ENCODE assay signal across 22 mouse cellular contexts in the genomic region with DNA sequence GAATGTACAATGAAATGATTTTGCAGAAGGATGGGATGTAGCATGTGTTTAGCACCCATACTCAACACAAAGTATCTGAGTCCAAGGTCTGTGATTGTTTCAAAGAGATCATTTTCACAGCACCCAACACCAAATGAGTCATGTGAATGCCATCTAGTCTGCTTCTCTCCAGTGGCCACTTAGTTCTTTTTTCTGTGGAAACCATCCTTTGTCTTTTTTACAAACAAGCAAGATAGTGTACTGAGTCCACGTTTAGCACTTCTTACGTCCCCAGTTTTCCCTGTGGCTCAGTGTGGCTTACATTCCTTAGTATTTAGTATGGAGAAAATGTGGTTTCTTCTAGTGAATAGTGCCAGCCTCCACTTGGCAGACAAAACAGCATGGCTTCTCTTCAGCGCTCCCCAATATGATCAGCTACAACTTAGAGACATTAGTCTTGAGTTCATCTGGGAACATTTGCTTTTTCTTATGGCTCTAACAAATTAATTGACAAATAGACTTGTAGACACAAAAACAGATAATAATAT.
DNase-seq lines count a peak whose midpoint lies in the region; ATAC-seq and TF ChIP-seq lines count a peak whose summit lies in the region.
"Had no signal": no experiment of that assay in that cellular context is flagged by ENCODE, and none has a peak within 500 bp of the region (broad histone marks: within the 10 kb centered on the region; RNA-seq: fewer than 3 reads in every experiment).

No protein-coding gene starts in this region.

- DNase-seq in 3T3-L1 (ENCODE audit: low read depth, low spot score) (peak; percentile 63), Patski (ENCODE audit: low read depth, low spot score) (no peak)
- DNase-seq in testis, postnatal 10 days (ENCODE audit: low spot score): no peak
- DNase-seq in hindbrain, embryonic 14.5 days (ENCODE audit: low spot score): no peak
- DNase-seq in heart, adult 18-20 months: no peak
- DNase-seq: adrenal gland, adult 2 months; adrenal gland, postnatal 10 days; adrenal gland, postnatal 25 days; cerebellum, adult 11 months; cerebellum, adult 18-20 months; cerebellum, adult 8-10 months; cerebellum, adult 9-11 months; cerebellum, postnatal 14 days; cerebellum, postnatal 36 days; embryo, embryonic 11 days had no signal

- in situ Hi-C loops in Patski (cut with MboI; ENCODE audit: low pct_unique_long_range_greater_than_20kb): loop anchor here (25.0 kb wide), 1 partner anchor 454 kb away; a partner anchor contains a TSS

- no peak overlapping the region for H3ac ChIP-seq in myocyte (ENCODE audit: control insufficient read depth, insufficient read length)

- TF ChIP-seq CTCF in Patski (IDR thresholded peaks at IDR 0.05): no peak

- 0 out of 2 replicates have a peak, but pooled peaks cover 3% of the 10 kb centered on the region for H3K4me1 ChIP-seq in hindbrain, embryonic 14.5 days (replicated peaks; ENCODE audit: control insufficient read depth, insufficient read depth, low read length)
- H3K4me1 ChIP-seq: embryonic facial prominence, embryonic 13.5 days; embryonic facial prominence, embryonic 15.5 days; forebrain, embryonic 12.5 days had no signal

- H3K9me3 ChIP-seq in hindbrain, embryonic 14.5 days (ENCODE audit: control insufficient read depth, low read length): no peaks in the 10 kb centered on the region
- H3K9me3 ChIP-seq: embryonic facial prominence, embryonic 13.5 days; embryonic facial prominence, embryonic 15.5 days; forebrain, embryonic 12.5 days had no signal

- no peaks in the 10 kb centered on the region for H3K36me3 ChIP-seq in myocyte (ENCODE audit: control insufficient read depth, insufficient read depth)
- H3K36me3 ChIP-seq in hindbrain, embryonic 14.5 days (replicated peaks; ENCODE audit: control insufficient read depth, insufficient read depth): no peaks in the 10 kb centered on the region
- H3K36me3 ChIP-seq: embryonic facial prominence, embryonic 13.5 days; embryonic facial prominence, embryonic 15.5 days; forebrain, embryonic 12.5 days had no signal

- peak; percentile 67 for ATAC-seq in Patski
- no peak for ATAC-seq in hindbrain, embryonic 14.5 days (ENCODE audit: low FRiP score)
- ATAC-seq: forebrain, embryonic 14.5 days; forebrain, embryonic 16.5 days had no signal

- POLR2A ChIA-PET in Patski (lab: Charles Lee): no interaction called here

- H3K79me2 ChIP-seq in myocyte (ENCODE audit: control insufficient read depth, insufficient read depth): no peaks in the 10 kb centered on the region

- H3K27me3 ChIP-seq in Patski (no peaks in the 10 kb centered on the region), myocyte (ENCODE audit: control insufficient read depth, insufficient read depth, insufficient read length) (no peaks in the 10 kb centered on the region)
- H3K27me3 ChIP-seq in hindbrain, embryonic 14.5 days (ENCODE audit: control insufficient read depth, insufficient read depth, low read length): no peaks in the 10 kb centered on the region
- H3K27me3 ChIP-seq: embryonic facial prominence, embryonic 13.5 days; embryonic facial prominence, embryonic 15.5 days; forebrain, embryonic 12.5 days had no signal

- H3K9ac ChIP-seq in hindbrain, embryonic 14.5 days: no peak overlapping the region
- H3K9ac ChIP-seq: embryonic facial prominence, embryonic 13.5 days; embryonic facial prominence, embryonic 15.5 days; forebrain, embryonic 12.5 days had no signal

- CTCF ChIA-PET in Patski (lab: Charles Lee): interaction anchor here (1.0 to 1.9 kb wide), 2 partner anchors 11 to 17 kb away, joined by 4 read pairs; no protein-coding TSS in a partner anchor

- no peak overlapping the region for H3K4me3 ChIP-seq in myocyte
- H3K4me3 ChIP-seq in hindbrain, embryonic 14.5 days (replicated peaks; ENCODE audit: low read length): no peak overlapping the region
- H3K4me3 ChIP-seq: embryonic facial prominence, embryonic 13.5 days; embryonic facial prominence, embryonic 15.5 days; erythroblast, embryonic 14.5 days; forebrain, embryonic 12.5 days had no signal

- no peak overlapping the region for H3K27ac ChIP-seq in hindbrain, embryonic 14.5 days
- H3K27ac ChIP-seq: embryonic facial prominence, embryonic 13.5 days; embryonic facial prominence, embryonic 15.5 days; forebrain, embryonic 12.5 days had no signal

- H3K4me2 ChIP-seq in myocyte (ENCODE audit: low read depth): peak overlapping the region; percentile 39
- H3K4me2 ChIP-seq in hindbrain, embryonic 14.5 days (replicated peaks): no peak overlapping the region
- H3K4me2 ChIP-seq: embryonic facial prominence, embryonic 13.5 days; embryonic facial prominence, embryonic 15.5 days; forebrain, embryonic 12.5 days had no signal

- TF ChIP-seq POLR2A in myocyte (IDR thresholded peaks at IDR 0.05; ENCODE audit: insufficient read length, low read depth): no peak

- 87% methylated on average over 3 of the region's 3 CpGs for WGBS in hindbrain, embryonic 14.5 days

TF ChIP-seq in myocyte, 11 proteins besides CTCF, POLR2A, EP300 and RAD21:
- TF ChIP-seq MYOD1 (IDR thresholded peaks at IDR 0.05; ENCODE audit: control insufficient read depth in 1 of 3, insufficient read length in 2 of 3, low read depth in 2 of 3) (no peak), MYOG (IDR thresholded peaks at IDR 0.05; ENCODE audit: control insufficient read depth in 1 of 3, insufficient read depth in 1 of 3, insufficient read length in 2 of 3, low read depth in 2 of 3) (no peak), MAX (IDR thresholded peaks at IDR 0.05; ENCODE audit: low read depth) (no peak), SRF (IDR thresholded peaks at IDR 0.05; ENCODE audit: control insufficient read depth, insufficient read length, low read depth) (no peak), TCF12 (IDR thresholded peaks at IDR 0.05; ENCODE audit: insufficient read depth, poor library complexity, severe bottlenecking) (no peak), TCF3 (IDR thresholded peaks at IDR 0.05; ENCODE audit: insufficient read length, low read depth) (no peak), REST (IDR thresholded peaks at IDR 0.05; ENCODE audit: insufficient read depth, insufficient read length) (no peak), USF1 (IDR thresholded peaks at IDR 0.05; ENCODE audit: low read depth) (no peak), E2F4 (IDR thresholded peaks at IDR 0.05; ENCODE audit: insufficient read depth) (no peak), POLR2AphosphoS2 (IDR thresholded peaks at IDR 0.05; ENCODE audit: insufficient read length, low read depth) (no peak), CEBPB (IDR thresholded peaks at IDR 0.05; ENCODE audit: insufficient read depth, poor library complexity, severe bottlenecking) (no peak)
